Mouse (Mus musculus) CH12.LX (cell line): ENCODE measurements around the gene Gm10198. TPM values are rescaled to one million over a fixed set of nuclear protein-coding genes. Genes with fewer than 3 reads are reported as not detected.

Experiments
- DNase-seq: peaks from one replicate; pipeline ENCODE4 v3.0.0-alpha.2; 2013; ENCODE audit errors: extremely low read depth
- H3K27ac ChIP-seq: 2 replicates; pipeline ENCODE4 v1.5.1; 2012; ENCODE audit warnings: low read depth, mild to moderate bottlenecking, control low read depth, moderate library complexity; ENCODE audit not compliant: insufficient read depth
- H3K27me3 ChIP-seq: replicated peaks from 2 replicates; pipeline ENCODE3; 2012; ENCODE audit warnings: inconsistent platforms
- H3K36me3 ChIP-seq, 2 experiments: replicated peaks in 1 of 2; 2 replicates each; pipeline versions ENCODE3 to v1.6.1; 2012; ENCODE audit warnings: inconsistent platforms in 1 of 2, low read length in 1 of 2, mild to moderate bottlenecking in 1 of 2, mixed read lengths in 1 of 2, moderate library complexity in 1 of 2; ENCODE audit not compliant: control insufficient read depth in 1 of 2, insufficient read depth in 1 of 2
- H3K4me1 ChIP-seq, 2 experiments: 2 replicates each; pipeline ENCODE4 v1.6.1; 2012; ENCODE audit warnings: inconsistent platforms in 1 of 2, moderate library complexity in 1 of 2; ENCODE audit not compliant: insufficient read depth in 2 of 2, control insufficient read depth in 1 of 2
- H3K4me2 ChIP-seq: 2 replicates; pipeline ENCODE4 v1.6.1; 2012; ENCODE audit warnings: low read depth, mild to moderate bottlenecking, control low read depth; ENCODE audit not compliant: poor library complexity, insufficient read depth, severe bottlenecking
- H3K4me3 ChIP-seq, 3 experiments: fragments of 150-350 bp in 1 of 3; sonication (generic) in 1 of 3; replicated peaks in 1 of 3; 2 replicates each; pipeline versions ENCODE3 to v1.5.1; 2011 to 2012; ENCODE audit warnings: low read depth in 2 of 3, low read length in 2 of 3, mild to moderate bottlenecking in 2 of 3, moderate library complexity in 2 of 3, control low read depth in 1 of 3, improper control_type of control experiment in 1 of 3, inconsistent platforms in 1 of 3, mixed read lengths in 1 of 3; ENCODE audit not compliant: poor library complexity in 1 of 3
- H3K79me2 ChIP-seq: replicated peaks from 2 replicates; pipeline ENCODE4 v1.6.1; 2012; ENCODE audit warnings: mild to moderate bottlenecking, moderate library complexity; ENCODE audit not compliant: control insufficient read depth, poor library complexity, insufficient read depth, severe bottlenecking; ENCODE audit errors: extremely low read depth
- H3K9ac ChIP-seq: 2 replicates; pipeline ENCODE4 v1.6.1; 2012; ENCODE audit warnings: low read depth, mild to moderate bottlenecking, control low read depth, moderate library complexity; ENCODE audit not compliant: insufficient read depth
- H3K9me3 ChIP-seq: replicated peaks from 2 replicates; pipeline ENCODE3; 2012; ENCODE audit warnings: low read length, inconsistent platforms, mixed read lengths
- BHLHE40 ChIP-seq: IDR thresholded peaks from 2 replicates; pipeline ENCODE4 v1.6.1; 2011; ENCODE audit warnings: mild to moderate bottlenecking, low read depth, low read length, improper control_type of control experiment
- CHD1 ChIP-seq: IDR thresholded peaks from 2 replicates; pipeline ENCODE4 v1.6.1; 2012; ENCODE audit warnings: low read depth, low read length, improper control_type of control experiment, inconsistent platforms
- CHD2 ChIP-seq: IDR thresholded peaks from 2 replicates; pipeline ENCODE4 v1.6.1; 2011; ENCODE audit warnings: low read length, improper control_type of control experiment
- CTCF ChIP-seq, 2 experiments: IDR thresholded peaks in 1 of 2; conservative IDR thresholded peaks in 1 of 2; 2 replicates each; pipeline ENCODE4 v1.5.1; 2011 to 2012; ENCODE audit warnings: low read depth in 2 of 2, low read length in 2 of 2, improper control_type of control experiment in 1 of 2, inconsistent platforms in 1 of 2, mild to moderate bottlenecking in 1 of 2, moderate library complexity in 1 of 2
- ELF1 ChIP-seq: IDR thresholded peaks from 2 replicates; pipeline ENCODE4 v1.6.1; 2014; ENCODE audit warnings: low read depth, mild to moderate bottlenecking, inconsistent platforms, low read length, improper control_type of control experiment
- GABPA ChIP-seq: IDR thresholded peaks from 2 replicates; pipeline ENCODE4 v1.6.1; 2012; ENCODE audit warnings: low read depth, low read length, improper control_type of control experiment, inconsistent platforms; ENCODE audit not compliant: insufficient replicate concordance
- HCFC1 ChIP-seq: IDR thresholded peaks from 2 replicates; pipeline ENCODE4 v1.6.1; 2012; ENCODE audit warnings: low read depth, mild to moderate bottlenecking, inconsistent platforms, low read length, improper control_type of control experiment
- IRF4 ChIP-seq: IDR thresholded peaks from 2 replicates; pipeline ENCODE4 v1.6.1; 2014; ENCODE audit warnings: low read depth, mild to moderate bottlenecking, inconsistent platforms, low read length, improper control_type of control experiment
- JUN ChIP-seq: IDR thresholded peaks from 2 replicates; pipeline ENCODE4 v1.6.1; 2011; ENCODE audit warnings: low read depth, mild to moderate bottlenecking, low read length, improper control_type of control experiment, moderate library complexity; ENCODE audit not compliant: insufficient read depth
- JUND ChIP-seq: conservative IDR thresholded peaks from 2 replicates; pipeline ENCODE4 v1.6.1; 2011; ENCODE audit warnings: low read depth, low read length, improper control_type of control experiment
- KAT2A ChIP-seq: IDR thresholded peaks from 2 replicates; pipeline ENCODE4 v1.6.1; 2012; ENCODE audit warnings: low read length, improper control_type of control experiment, inconsistent platforms; ENCODE audit not compliant: insufficient replicate concordance
- MEF2A ChIP-seq: IDR thresholded peaks from 2 replicates; pipeline ENCODE4 v1.6.1; 2014; ENCODE audit warnings: low read depth, mild to moderate bottlenecking, inconsistent platforms, low read length, improper control_type of control experiment, borderline replicate concordance
- NELFE ChIP-seq: IDR thresholded peaks from 2 replicates; pipeline ENCODE4 v1.6.1; 2011; ENCODE audit warnings: low read depth, low read length, improper control_type of control experiment
- NRF1 ChIP-seq: IDR thresholded peaks from 2 replicates; pipeline ENCODE4 v1.6.1; 2014; ENCODE audit warnings: low read depth, mild to moderate bottlenecking, inconsistent platforms, low read length, improper control_type of control experiment, moderate library complexity
- PAX5 ChIP-seq: IDR thresholded peaks from 2 replicates; pipeline ENCODE4 v1.6.1; 2012; ENCODE audit warnings: low read length, inconsistent platforms, mixed read lengths
- POLR2A ChIP-seq: IDR thresholded peaks from 2 replicates; pipeline ENCODE4 v1.6.1; 2011; ENCODE audit warnings: low read depth, mild to moderate bottlenecking, improper control_type of control experiment, low read length
- POLR2AphosphoS2 ChIP-seq: IDR thresholded peaks from 2 replicates; pipeline ENCODE4 v1.6.1; 2011; ENCODE audit warnings: low read depth, low read length, improper control_type of control experiment
- RAD21 ChIP-seq: IDR thresholded peaks from 2 replicates; pipeline ENCODE4 v1.6.1; 2011; ENCODE audit warnings: low read depth, mild to moderate bottlenecking, low read length, improper control_type of control experiment, moderate library complexity
- RCOR1 ChIP-seq: conservative IDR thresholded peaks from 2 replicates; pipeline ENCODE4 v1.6.1; 2012; ENCODE audit warnings: low read depth, mild to moderate bottlenecking, inconsistent platforms, low read length, improper control_type of control experiment
- SMC3 ChIP-seq: IDR thresholded peaks from 2 replicates; pipeline ENCODE4 v1.6.1; 2011; ENCODE audit warnings: low read depth, low read length, improper control_type of control experiment
- TBP ChIP-seq: conservative IDR thresholded peaks from 2 replicates; pipeline ENCODE4 v1.6.1; 2011; ENCODE audit warnings: low read depth, low read length, improper control_type of control experiment
- TCF12 ChIP-seq: IDR thresholded peaks from 2 replicates; pipeline ENCODE4 v1.6.1; 2014; ENCODE audit warnings: low read depth, mild to moderate bottlenecking, inconsistent platforms, low read length, improper control_type of control experiment
- UBTF ChIP-seq: IDR thresholded peaks from 2 replicates; pipeline ENCODE4 v1.6.1; 2012; ENCODE audit warnings: low read depth, mild to moderate bottlenecking, inconsistent platforms, low read length, improper control_type of control experiment, moderate library complexity
- USF1 ChIP-seq: IDR thresholded peaks from 2 replicates; pipeline ENCODE4 v1.6.1; 2014; ENCODE audit warnings: low read depth, mild to moderate bottlenecking, inconsistent platforms, low read length, improper control_type of control experiment
- USF2 ChIP-seq: conservative IDR thresholded peaks from 2 replicates; pipeline ENCODE4 v1.6.1; 2011; ENCODE audit warnings: low read depth, low read length, improper control_type of control experiment
- ZKSCAN1 ChIP-seq: IDR thresholded peaks from 2 replicates; pipeline ENCODE4 v1.6.1; 2012; ENCODE audit warnings: low read depth, inconsistent platforms, low read length, improper control_type of control experiment, borderline replicate concordance
- ZMIZ1 ChIP-seq: IDR thresholded peaks from 2 replicates; pipeline ENCODE4 v1.6.1; 2012; ENCODE audit warnings: low read depth, mild to moderate bottlenecking, inconsistent platforms, low read length, improper control_type of control experiment
- ZNF384 ChIP-seq: IDR thresholded peaks from 2 replicates; pipeline ENCODE4 v1.6.1; 2012; ENCODE audit warnings: low read depth, low read length, improper control_type of control experiment, inconsistent platforms
- dilution Hi-C: fragments of 300-500 bp; cut with MboI; formaldehyde crosslinking; loops from 2 replicates; pipeline ENCODE4 v1.14.3; 2020; ENCODE audit warnings: low sequenced_read_pairs; ENCODE audit not compliant: extremely low pct_unique_long_range_greater_than_20kb, extremely low pct_ligation_motif_present
- in situ Hi-C: fragments of 300-500 bp; cut with MboI; formaldehyde crosslinking; loops from 3 replicates; pipeline ENCODE4 v1.14.3; 2019; ENCODE audit warnings: low sequenced_read_pairs, low pct_ligation_motif_present, low pct_unique_long_range_greater_than_20kb, mixed read lengths
- polyA plus RNA-seq: library from polyadenylated mRNA; unstranded; fragments of >175 nt; gene quantifications from 2 replicates; pipeline ENCODE4 v1.2.1, GENCODE M21; 2012; ENCODE audit warnings: low read depth; ENCODE audit not compliant: insufficient read length
- total RNA-seq, 2 experiments: library from RNA; depleted of rRNA; stranded (reverse); fragments of 300-350 nt in 1 of 2; fragments of >200 nt in 1 of 2; gene quantifications; 2 replicates each; pipeline ENCODE4 v1.2.3; 2012 to 2014

Gm10198 gene
- total RNA-seq (2012; rRNA removed) (not detected in 2 replicates), total RNA-seq (2014; rRNA removed) (not detected in 2 replicates), polyA plus RNA-seq (not detected in 2 replicates)

DNA sequence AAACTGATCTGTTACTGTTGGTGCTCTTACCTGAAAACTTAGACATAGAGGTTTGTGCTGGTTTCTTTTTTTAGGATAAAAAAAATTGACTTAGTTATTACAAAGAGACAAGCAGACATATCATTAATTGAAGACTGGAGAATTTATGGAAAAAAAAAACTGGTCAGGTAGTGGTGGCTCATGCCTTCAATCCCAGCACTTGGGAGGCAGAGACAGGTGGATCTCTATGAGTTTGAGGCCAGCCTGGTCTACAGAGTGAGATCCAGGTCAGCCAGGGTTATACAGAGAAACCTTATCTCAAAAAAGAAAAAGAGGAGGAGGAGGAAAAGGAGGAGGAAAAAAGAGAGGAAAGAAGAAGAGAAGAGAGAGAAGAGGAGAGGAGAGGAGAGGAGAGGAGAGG lies at the start of gene Gm10198:
Gene Gm10198, plus strand, starts transcription at position 301 of the 400 bp plus-strand sequence.
- H3K36me3 ChIP-seq = no peaks in the 10 kb centered on the region
- no peaks in the 10 kb centered on the region for H3K79me2 ChIP-seq
- H3K4me1 ChIP-seq = no peaks in the 10 kb centered on the region
- dilution Hi-C loops = no loop called here
- no peak within 1 kb of the TSS for H3K4me2 ChIP-seq
- no peak for DNase-seq
- TF ChIP-seq RCOR1 = no peak
- no peak for TF ChIP-seq NELFE
- no peak for TF ChIP-seq BHLHE40
- TF ChIP-seq NRF1 = no peak
- TF ChIP-seq SMC3 = no peak
- TF ChIP-seq UBTF = no peak
- TF ChIP-seq PAX5 = no peak
- no peak for TF ChIP-seq ZNF384
- TF ChIP-seq MEF2A = no peak
- TF ChIP-seq CTCF (conservative IDR thresholded peaks at IDR 0.05 in 1 of 2, IDR thresholded peaks at IDR 0.05 in 1 of 2; ENCODE audit: low read depth in 2 of 2, low read length in 2 of 2) = no peak
- TF ChIP-seq IRF4 = no peak
- no peak for TF ChIP-seq USF2
- TF ChIP-seq POLR2A = no peak
- TF ChIP-seq RAD21 = no peak
- no peak for TF ChIP-seq POLR2AphosphoS2
- TF ChIP-seq GABPA = no peak
- no peak for TF ChIP-seq KAT2A
- TF ChIP-seq ZMIZ1 = no peak
- TF ChIP-seq JUN = no peak
- no peak within 1 kb of the TSS for H3K27ac ChIP-seq
- no peaks in the 10 kb centered on the region for H3K27me3 ChIP-seq
- no peak within 1 kb of the TSS for H3K4me3 ChIP-seq
- no peak within 1 kb of the TSS for H3K9ac ChIP-seq
- in situ Hi-C loops = no loop called here
- no peaks in the 10 kb centered on the region for H3K9me3 ChIP-seq

DNA sequence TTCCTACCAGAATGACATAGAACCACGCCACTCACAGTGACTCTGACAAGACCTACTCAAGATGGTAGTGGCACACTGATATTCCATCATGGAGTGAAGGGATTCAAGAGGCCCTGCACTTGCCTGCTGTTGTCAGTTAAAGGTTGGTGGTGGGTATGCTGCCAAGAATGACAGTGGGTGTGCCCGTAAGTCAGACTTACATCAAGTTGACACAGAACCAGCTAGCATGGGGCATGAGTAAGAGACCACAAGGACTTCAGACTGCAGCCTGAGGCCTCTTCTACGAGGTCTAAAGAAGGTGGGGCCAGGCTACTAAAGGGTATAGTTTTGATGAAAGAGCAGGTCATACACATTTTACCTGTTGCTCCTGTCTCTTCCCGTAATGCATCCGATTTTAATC lies 47.3 kb upstream of the Gm10198 start:
- Histone ChIP-seq H3K79me2 (no peaks in the 10 kb centered on the region), H3K27ac (no peak overlapping the region), H3K4me2 (no peak overlapping the region), H3K4me1 (no peaks in the 10 kb centered on the region), H3K36me3 (no peaks in the 10 kb centered on the region), H3K9me3 (no peaks in the 10 kb centered on the region), H3K27me3 (peaks cover 4% of the 10 kb centered on the region), H3K4me3 (no peak overlapping the region), H3K9ac (no peak overlapping the region)
- DNase-seq = no peak
- in situ Hi-C loops (loop anchor here (25.0 kb wide), 1 partner anchor 717 kb away; no protein-coding TSS in a partner anchor), dilution Hi-C loops (no loop called here)
- TF ChIP-seq ZNF384 (no peak), CHD1 (no peak), ZKSCAN1 (no peak), CHD2 (no peak), BHLHE40 (no peak), TBP (no peak), ELF1 (no peak), NRF1 (no peak), NELFE (no peak), TCF12 (no peak), JUND (no peak), USF1 (no peak), USF2 (no peak), KAT2A (no peak), HCFC1 (no peak), JUN (no peak)
